Mouse (Mus musculus): ENCODE measurements around the gene Rps11.
"Not testable (repeated sequence)": the region's sequence is repeated elsewhere in the genome, so short reads cannot be mapped to it uniquely, and the experiment has no call there.

The Rps11 gene

GRCm38 (mm10) chr7:45111940-45112339 lies 12.3 kb downstream of the Rps11 start:
- no peak for DNase-seq (ENCODE audit: low spot score in 2 of 2)

GRCm38 (mm10) chr7:45110089-45110488 lies 14.2 kb downstream of the Rps11 start:
- not testable (repeated sequence) for DNase-seq (ENCODE audit: low spot score in 2 of 2)

- DNase-seq (ENCODE audit: low spot score in 2 of 2): no peak
Observed at GRCm38 (mm10) chr7:45107052-45107645, 17.1 kb downstream of the Rps11 start.

- no peak for DNase-seq (ENCODE audit: low spot score in 2 of 2)
Observed at GRCm38 (mm10) chr7:45106441-45106840, 17.8 kb downstream of the Rps11 start.

- DNase-seq (ENCODE audit: low spot score in 2 of 2): no peak
Observed at GRCm38 (mm10) chr7:45105491-45105890, 18.7 kb downstream of the Rps11 start.

- no peak for DNase-seq (ENCODE audit: low spot score in 2 of 2)
Observed at GRCm38 (mm10) chr7:45104941-45105340, 19.3 kb downstream of the Rps11 start.

GRCm38 (mm10) chr7:45103652-45104180 lies 20.5 kb downstream of the Rps11 start, which contains the start of gene Fcgrt:
Gene Fcgrt, minus strand, starts transcription at chr7:45103851.
- DNase-seq (ENCODE audit: low spot score in 2 of 2): peak in 1 of 2 experiments; percentile 55

- no peak for DNase-seq (ENCODE audit: low spot score in 2 of 2)
Observed at GRCm38 (mm10) chr7:45102940-45103585, 21.2 kb downstream of the Rps11 start.

- DNase-seq (ENCODE audit: low spot score in 2 of 2): no peak
Observed at GRCm38 (mm10) chr7:45102441-45102840, 21.8 kb downstream of the Rps11 start.

- DNase-seq (ENCODE audit: low spot score in 2 of 2): no peak
Observed at GRCm38 (mm10) chr7:45100046-45100445, 24.2 kb downstream of the Rps11 start.

GRCm38 (mm10) chr7:45098541-45099240 lies 25.5 kb downstream of the Rps11 start:
- peak in 1 of 2 experiments; percentile 60 for DNase-seq (ENCODE audit: low spot score in 2 of 2)

- no peak for DNase-seq (ENCODE audit: low spot score in 2 of 2)
Observed at GRCm38 (mm10) chr7:45097479-45097878, 26.8 kb downstream of the Rps11 start.

GRCm38 (mm10) chr7:45095965-45096364 lies 28.3 kb downstream of the Rps11 start:
- not testable (repeated sequence) for DNase-seq (ENCODE audit: low spot score in 2 of 2)

GRCm38 (mm10) chr7:45095367-45095766 lies 28.9 kb downstream of the Rps11 start:
- DNase-seq (ENCODE audit: low spot score in 2 of 2): no peak

GRCm38 (mm10) chr7:45094121-45094520 lies 30.1 kb downstream of the Rps11 start:
- no peak for DNase-seq (ENCODE audit: low spot score in 2 of 2)

GRCm38 (mm10) chr7:45093516-45093905 lies 30.7 kb downstream of the Rps11 start:
- no peak for DNase-seq (ENCODE audit: low spot score in 2 of 2)

GRCm38 (mm10) chr7:45092828-45093515 lies 31.3 kb downstream of the Rps11 start:
- no peak for DNase-seq (ENCODE audit: low spot score in 2 of 2)

GRCm38 (mm10) chr7:45092048-45092447 lies 32.2 kb downstream of the Rps11 start, which contains the start of gene Rcn3:
Gene Rcn3, minus strand, starts transcription at chr7:45092221.
- peak in 1 of 2 experiments; percentile 68 for DNase-seq (ENCODE audit: low spot score in 2 of 2)

- no peak for DNase-seq (ENCODE audit: low spot score in 2 of 2)
Observed at GRCm38 (mm10) chr7:45091001-45091990, 32.9 kb downstream of the Rps11 start.

GRCm38 (mm10) chr7:45090251-45090977 lies 33.8 kb downstream of the Rps11 start:
- DNase-seq (ENCODE audit: low spot score in 2 of 2): peak in 1 of 2 experiments; percentile 71

All from spleen, postnatal 10 days (tissue).